ENCODE assay signal across 15 mouse cellular contexts in genomic region chr4:120291106-120291822, GRCm38 (mm10). TPM values are rescaled to one million over a fixed set of nuclear protein-coding genes. Genes with fewer than 3 reads are reported as not detected.
DNase-seq lines count a peak whose midpoint lies in the region; ATAC-seq and TF ChIP-seq lines count a peak whose summit lies in the region.
"Had no signal": no experiment of that assay in that cellular context is flagged by ENCODE, and none has a peak within 500 bp of the region (broad histone marks: within the 10 kb centered on the region; RNA-seq: fewer than 3 reads in every experiment).

No protein-coding gene starts in this region.

- intact Hi-C loops in gastrocnemius, adult 2 months (cut with DNase I), result no loop called here

- H3K9ac ChIP-seq in lung, embryonic 14.5 days, result no peak overlapping the region
- H3K9ac ChIP-seq in hindbrain, embryonic 12.5 days, result no peak overlapping the region

- no peak for ATAC-seq in lung, embryonic 14.5 days (ENCODE audit: insufficient read depth)
- no peak for ATAC-seq in cerebellum, adult (ENCODE audit: insufficient number of reproducible peaks, low FRiP score, low TSS enrichment)
- ATAC-seq in hindbrain, embryonic 12.5 days (ENCODE audit: low FRiP score), result no peak

- peak; percentile 46 for DNase-seq in lung, embryonic 14.5 days
- no peak for DNase-seq in lung, postnatal 25 days (ENCODE audit: low spot score)
- peak; percentile 95 for DNase-seq in gastrocnemius, adult 2 months
- DNase-seq in heart, adult 8-10 months (ENCODE audit: low spot score), result peak; percentile 65
- peak; percentile 54 to 64 for DNase-seq in lung, postnatal 4 days
- DNase-seq: cerebellum, adult 11 months; kidney, adult 2 months; right cerebral cortex, postnatal 14 days; thymus, postnatal 25 days had no signal

- peaks cover 11% of the 10 kb centered on the region for H3K27me3 ChIP-seq in lung, embryonic 14.5 days (ENCODE audit: insufficient read depth, low read length)
- peaks cover 19% of the 10 kb centered on the region for H3K27me3 ChIP-seq in hindbrain, embryonic 12.5 days

- peaks cover 3% of the 10 kb centered on the region; the same call in 1 of the 2 replicates for H3K4me1 ChIP-seq in lung, embryonic 14.5 days (ENCODE audit: insufficient read depth)
- peaks cover 13% of the 10 kb centered on the region for H3K4me1 ChIP-seq in hindbrain, embryonic 12.5 days

- WGBS in lung, embryonic 14.5 days, result 67% methylated on average over 11 of the region's 11 CpGs
- 85% methylated on average over 11 of the region's 11 CpGs for WGBS in hindbrain, embryonic 12.5 days

- no peak overlapping the region for H3K27ac ChIP-seq in lung, embryonic 14.5 days (ENCODE audit: low read depth)
- peak overlapping the region; percentile 91 for H3K27ac ChIP-seq in gastrocnemius, adult 2 months
- H3K27ac ChIP-seq in hindbrain, embryonic 12.5 days, result no peak overlapping the region
- H3K27ac ChIP-seq: macrophage had no signal

- H3K4me2 ChIP-seq in lung, embryonic 14.5 days, result no peak overlapping the region
- no peak overlapping the region for H3K4me2 ChIP-seq in hindbrain, embryonic 12.5 days (replicated peaks)

- no peak overlapping the region for H3K4me3 ChIP-seq in lung, embryonic 14.5 days (ENCODE audit: low read depth, low read length)
- peak overlapping the region; percentile 92 for H3K4me3 ChIP-seq in gastrocnemius, adult 2 months
- no peak overlapping the region for H3K4me3 ChIP-seq in hindbrain, embryonic 12.5 days

- no peak for TF ChIP-seq CTCF in lung, embryonic 14.5 days (IDR thresholded peaks at IDR 0.05; ENCODE audit: low read depth)
- TF ChIP-seq CTCF in gastrocnemius, adult 2 months (IDR thresholded peaks at IDR 0.05), result no peak

- H3K36me3 ChIP-seq in lung, embryonic 14.5 days (ENCODE audit: insufficient read depth), result no peaks in the 10 kb centered on the region
- no peaks in the 10 kb centered on the region for H3K36me3 ChIP-seq in hindbrain, embryonic 12.5 days

- no peaks in the 10 kb centered on the region for H3K9me3 ChIP-seq in lung, embryonic 14.5 days (ENCODE audit: low read depth, low read length)
- H3K9me3 ChIP-seq in hindbrain, embryonic 12.5 days (replicated peaks), result no peaks in the 10 kb centered on the region

RNA-seq across cellular contexts. Expression of gene Foxo6, which starts 4.1 kb away (rescaled TPM):
- polyA plus RNA-seq in lung, embryonic 14.5 days (2014; fragmentation: Nextera tagmentation; extraction: Ambion mirVana), result 0.11 and 0.34 TPM in 2 replicates
- 10 to 100 TPM in 1 of 2 experiments, 1 to 10 TPM in 1; 4.3 to 10.0 TPM for total RNA-seq in gastrocnemius, adult 2 months (2021)
- 1 to 10 TPM; 2.3 to 6.3 (median 3.3) TPM for total RNA-seq in heart, adult 8-10 months (2022)
- polyA plus RNA-seq in hindbrain, embryonic 12.5 days (2016; fragmentation: Nextera tagmentation; extraction: Ambion mirVana), result 0.48 and 0.90 TPM in 2 replicates
- total RNA-seq: CH12.LX; liver, adult 2 months; neutrophil, adult 5-6 weeks had no signal
- polyA plus RNA-seq: macrophage had no signal
